Mouse (Mus musculus) testis, postnatal 10 days (tissue): ENCODE measurements at regions not wholly inside any gene's neighbourhood (a gene's known extent, or its start where the extent isn't known, plus 50 kb on each side); places are given as distances from the start of the nearest gene placed in this dataset.

Experiments used
- DNase-seq: peaks from one replicate; pipeline ENCODE4 v3.0.0; 2021; ENCODE audit warnings: low spot score

- peak; percentile 18 for DNase-seq
Measured at GRCm38 (mm10) chr1:119364901-119365300, 57.1 kb downstream of the Inhbb start.

- DNase-seq = no peak
Measured at GRCm38 (mm10) chr1:119358096-119358495, 64.0 kb downstream of the Inhbb start.

DNA sequence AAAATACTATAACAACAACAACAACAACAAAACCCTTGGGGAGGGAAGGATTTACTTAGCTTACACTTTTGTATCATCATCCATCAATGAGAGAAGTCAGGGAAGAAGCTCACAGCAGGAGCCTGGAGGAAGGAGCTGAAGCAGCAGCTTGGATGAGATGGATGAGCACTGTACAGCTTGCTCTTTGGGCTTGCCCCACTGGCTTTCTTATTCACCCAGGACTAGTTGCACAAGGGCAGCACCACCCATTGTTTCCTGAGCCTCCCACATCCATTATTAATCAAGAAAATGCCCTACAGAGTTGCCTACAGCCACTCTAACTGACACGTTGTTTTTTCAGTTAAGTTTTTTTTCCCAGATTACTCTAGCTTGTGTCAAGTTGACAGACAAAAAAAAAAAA, 65.1 kb downstream of the Inhbb start:
- DNase-seq = no peak

DNA sequence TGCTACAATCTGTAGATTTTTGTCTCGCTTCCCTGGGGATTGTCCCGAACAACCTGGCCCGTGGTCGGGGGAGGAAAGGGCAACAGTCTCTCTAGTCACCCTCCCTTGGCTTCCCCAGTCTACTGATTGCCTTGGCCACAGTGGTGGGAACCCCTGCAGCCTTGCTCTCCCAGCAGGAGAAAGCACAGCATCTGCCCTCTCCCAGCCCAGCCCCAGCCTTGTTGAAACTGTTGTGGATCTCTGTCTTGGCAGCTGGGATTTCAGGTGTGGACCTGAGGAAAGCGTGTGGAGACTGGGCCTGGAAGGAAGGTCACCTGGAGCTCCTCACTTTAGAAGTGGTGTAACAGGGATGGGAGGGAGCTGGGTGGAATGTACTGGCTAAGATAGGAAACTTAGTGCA, 66.6 kb downstream of the Inhbb start:
- no peak for DNase-seq

- no peak for DNase-seq
Measured at GRCm38 (mm10) chr1:119351567-119351966, 70.5 kb downstream of the Inhbb start.

DNA sequence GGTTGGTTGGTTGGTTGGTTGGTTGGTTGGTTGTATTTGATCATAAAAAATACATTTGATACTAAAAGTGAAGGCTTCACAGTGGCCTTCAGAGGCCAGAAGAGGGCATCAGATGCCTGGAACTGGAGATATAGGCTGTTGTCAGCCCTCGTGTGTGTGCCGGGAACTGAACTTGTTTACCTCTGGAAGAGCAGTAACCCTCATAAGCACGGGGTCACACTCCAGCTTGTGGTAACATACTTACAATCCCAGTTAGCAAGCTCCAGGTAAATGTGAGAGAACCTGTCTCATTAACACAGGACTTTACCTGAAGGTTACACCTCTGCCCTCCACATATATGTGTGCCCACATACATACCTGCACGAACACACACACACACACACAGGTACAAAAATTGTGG, 71.2 kb downstream of the Inhbb start:
- DNase-seq = no peak

DNA sequence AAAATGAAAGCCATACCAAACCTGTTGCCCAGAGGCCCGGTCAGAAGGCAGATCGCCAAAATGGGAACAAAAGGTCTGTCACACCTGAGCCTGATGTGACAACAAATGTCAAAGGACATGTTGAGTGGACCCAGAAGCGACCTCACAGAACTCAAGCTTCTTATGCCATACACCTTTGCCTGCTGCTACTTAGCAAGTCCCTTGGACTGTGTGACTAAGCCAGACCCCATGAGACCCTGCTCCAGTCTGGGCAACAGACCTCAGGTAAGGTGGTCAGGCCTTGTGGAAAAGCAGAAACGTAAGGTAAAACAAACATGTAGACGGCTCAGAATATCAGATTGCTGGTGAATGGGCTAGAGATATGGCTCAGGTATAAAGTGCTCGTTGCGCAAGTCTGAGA, 71.8 kb downstream of the Inhbb start:
- DNase-seq = no peak

- DNase-seq = no peak
Measured at GRCm38 (mm10) chr1:119348456-119349208, 73.4 kb downstream of the Inhbb start.

DNA sequence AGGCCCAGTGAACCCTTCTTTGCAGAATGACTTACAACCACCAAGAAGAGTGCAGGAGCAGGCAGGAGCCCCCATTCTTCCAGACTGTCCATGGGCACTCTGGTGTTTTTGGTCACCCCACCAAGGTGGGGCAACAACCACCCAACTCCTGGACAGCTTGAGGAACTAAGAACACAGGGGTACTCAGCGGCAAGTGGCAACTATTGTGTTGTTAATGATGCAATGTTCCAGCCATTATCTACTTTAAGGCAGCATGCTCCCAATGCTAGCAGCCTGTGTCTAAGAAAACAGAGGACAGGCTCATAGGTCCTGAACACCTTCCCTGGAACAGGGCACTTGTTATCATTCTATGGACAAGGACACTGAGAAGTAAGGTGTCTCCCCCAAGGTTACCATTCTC, 74.3 kb downstream of the Inhbb start:
- no peak for DNase-seq

GRCm38 (mm10) chr1:119346634-119347155, 75.4 kb downstream of the Inhbb start:
- no peak for DNase-seq

DNA sequence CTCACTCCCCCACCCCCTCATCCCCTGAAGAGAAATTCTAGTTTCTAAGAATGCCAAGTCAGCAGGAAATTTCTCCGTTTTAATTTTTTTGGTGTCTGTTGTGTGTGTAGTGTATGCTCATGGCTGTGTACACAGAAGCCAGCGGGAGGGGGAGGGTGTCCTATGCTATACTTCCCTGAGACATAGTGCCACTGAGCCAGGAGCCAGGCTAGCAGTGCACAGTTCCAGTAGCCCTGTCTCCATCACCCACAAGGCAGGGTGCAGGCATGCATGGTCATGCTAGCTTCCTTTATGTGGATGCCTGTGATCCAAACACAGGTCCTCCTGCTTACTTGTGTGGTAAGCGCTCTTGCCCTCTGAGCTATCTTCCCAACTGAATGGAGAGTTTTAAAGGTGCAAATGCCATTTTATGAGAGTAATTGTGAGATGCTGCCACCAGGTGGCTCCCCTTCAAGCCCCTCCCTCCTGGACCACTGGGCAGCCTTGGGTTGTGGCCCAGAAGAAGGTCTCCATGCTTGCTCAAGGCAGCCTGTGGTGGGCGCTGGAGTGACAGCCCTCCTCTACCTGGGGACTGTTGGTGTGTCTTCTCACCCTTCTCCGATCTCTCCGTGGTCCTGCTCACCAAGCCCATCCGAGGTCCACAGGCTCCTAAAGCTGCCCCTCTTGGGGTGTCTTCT, 76.8 kb downstream of the Inhbb start:
- DNase-seq = peak; percentile 55

DNA sequence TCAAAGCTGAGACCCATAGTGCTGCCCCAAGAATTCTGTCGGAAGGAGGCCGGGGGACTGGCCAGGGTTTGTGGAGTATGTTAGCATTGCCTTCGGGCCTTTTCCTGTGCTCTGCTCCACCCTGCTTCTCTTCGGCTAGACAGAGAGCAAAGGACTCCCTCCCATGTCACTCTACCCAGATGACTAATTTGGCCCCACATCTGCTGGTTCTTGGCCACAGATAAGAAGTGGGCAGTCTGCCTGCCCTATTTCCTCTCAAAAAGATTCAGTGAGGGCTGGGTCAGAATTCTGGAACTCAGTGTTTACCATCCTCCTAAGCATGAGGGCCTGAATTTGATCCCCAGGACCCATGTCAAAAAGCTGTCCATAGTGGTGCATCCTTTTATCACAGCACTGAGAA, 78.0 kb downstream of the Inhbb start:
- DNase-seq = no peak

GRCm38 (mm10) chr1:119335171-119335570, 86.9 kb downstream of the Inhbb start:
- no peak for DNase-seq

DNA sequence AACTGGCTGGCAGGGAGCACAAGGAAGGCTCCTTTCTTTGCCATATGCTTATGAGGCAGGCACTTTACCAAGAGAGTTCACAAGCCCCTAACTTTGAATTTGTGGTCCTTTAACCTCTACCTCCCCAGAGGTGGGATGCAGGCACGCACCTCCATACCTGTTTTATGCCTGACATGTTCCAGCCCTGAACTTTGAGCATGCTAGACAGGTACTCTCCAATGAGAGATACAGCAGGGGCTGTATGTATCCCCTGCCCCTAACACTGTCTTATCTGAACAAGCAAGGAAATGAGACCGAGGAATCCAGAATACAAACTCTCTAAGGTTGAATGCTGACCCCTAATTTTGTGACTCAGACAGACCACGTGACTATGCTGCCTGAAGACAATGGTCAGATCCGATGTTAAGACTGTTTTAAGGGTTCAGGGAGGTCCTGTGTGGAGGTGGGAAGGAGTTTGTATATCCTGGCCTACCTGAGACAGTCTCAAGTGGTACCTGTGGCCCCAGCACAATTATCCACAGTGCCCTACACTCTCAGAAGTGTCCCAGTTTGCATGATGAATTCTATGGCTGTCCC, 91.2 kb downstream of the Inhbb start:
- DNase-seq = no peak

DNA sequence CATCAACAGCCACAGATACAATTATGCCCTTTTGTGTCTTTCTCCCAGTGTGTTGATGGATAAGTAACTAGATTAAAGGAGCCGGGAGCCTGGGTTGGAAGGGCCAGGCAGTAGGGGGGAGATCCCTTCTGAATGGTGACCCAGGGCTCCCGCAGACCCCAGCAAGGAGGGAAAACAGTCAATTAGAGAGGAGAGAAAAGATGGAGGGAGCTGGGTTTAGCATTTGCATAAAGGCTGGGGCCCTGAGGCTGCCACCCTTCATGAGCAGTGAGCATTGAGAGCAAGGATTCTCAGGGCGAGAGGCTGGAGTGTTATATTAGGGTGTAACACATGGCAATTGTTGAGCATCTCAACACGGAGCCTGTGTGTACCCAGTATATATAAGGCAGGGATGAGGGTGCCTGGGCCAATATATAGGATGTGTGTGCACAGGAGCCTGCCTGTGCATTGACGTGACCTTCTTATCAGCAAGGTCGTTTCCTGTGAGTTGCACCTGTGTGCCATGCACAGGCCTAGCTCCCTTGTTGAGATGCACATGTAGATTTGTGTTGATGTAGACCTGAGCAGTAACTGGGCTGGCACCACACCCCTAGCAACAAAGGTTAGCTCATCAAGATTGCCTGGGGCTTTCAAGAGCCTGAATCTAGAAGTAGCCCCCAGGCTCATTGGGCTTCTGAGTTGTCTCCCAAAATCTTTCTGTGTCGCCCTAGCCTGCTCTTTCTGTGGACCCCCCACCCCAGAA, 92.2 kb downstream of the Inhbb start:
- no peak for DNase-seq

- DNase-seq = no peak
Measured at GRCm38 (mm10) chr1:119328921-119329692, 92.9 kb downstream of the Inhbb start.

GRCm38 (mm10) chr1:119324551-119324950, 97.5 kb downstream of the Inhbb start:
- no peak for DNase-seq

DNA sequence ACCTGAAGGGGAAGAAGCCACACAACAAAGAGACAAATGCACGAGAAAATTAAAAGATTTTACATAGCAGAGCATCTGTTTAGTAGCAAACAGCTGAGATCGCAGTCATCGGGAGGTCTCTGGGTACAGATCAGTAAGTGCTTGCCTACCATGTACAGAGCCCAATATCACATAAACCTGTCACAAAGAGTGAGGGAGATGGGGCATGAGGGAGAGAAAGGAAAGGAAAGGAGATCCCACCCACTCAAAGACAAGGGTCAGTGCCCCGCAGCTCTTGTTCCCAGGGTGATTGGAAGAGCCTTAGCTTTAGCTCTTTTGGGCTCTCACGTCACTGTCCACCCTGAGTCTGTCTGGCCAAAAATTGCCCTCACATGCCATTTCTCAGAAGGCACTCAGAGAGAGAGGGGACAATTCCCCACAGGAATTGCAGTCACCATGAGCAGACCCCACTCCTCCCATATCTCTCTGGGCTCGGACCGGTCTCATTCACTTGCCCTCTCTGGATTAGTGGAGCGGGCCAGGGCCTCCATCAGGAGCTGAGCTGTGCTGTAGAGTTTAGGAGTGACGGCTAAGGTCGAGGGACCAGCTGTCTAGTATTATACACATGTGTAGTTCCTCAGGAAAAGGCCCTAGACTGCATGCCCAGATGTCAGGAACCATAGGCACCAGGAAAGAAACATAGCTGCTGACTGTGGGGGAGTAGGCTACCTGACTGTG, 99.6 kb downstream of the Inhbb start:
- DNase-seq = no peak

DNA sequence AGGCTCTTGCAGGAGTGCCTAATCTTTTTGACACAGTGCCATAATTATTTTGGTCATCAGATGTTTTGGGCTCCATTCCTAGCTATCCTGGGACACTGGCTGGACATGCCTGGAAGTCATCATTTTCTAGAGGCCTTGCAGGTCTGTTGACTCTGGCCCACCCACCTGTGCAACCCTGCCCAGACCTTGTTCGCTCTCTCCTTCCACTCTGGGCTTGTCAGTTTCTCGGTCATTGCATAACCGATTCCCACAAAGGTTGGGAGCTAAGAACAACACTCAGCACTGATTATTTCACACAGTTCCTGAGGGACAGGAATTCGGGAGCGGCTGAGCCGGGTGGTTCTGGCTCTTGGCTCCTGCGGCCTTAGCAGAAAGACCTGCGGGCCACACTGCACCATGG, 100.2 kb downstream of the Inhbb start:
- DNase-seq = no peak

DNA sequence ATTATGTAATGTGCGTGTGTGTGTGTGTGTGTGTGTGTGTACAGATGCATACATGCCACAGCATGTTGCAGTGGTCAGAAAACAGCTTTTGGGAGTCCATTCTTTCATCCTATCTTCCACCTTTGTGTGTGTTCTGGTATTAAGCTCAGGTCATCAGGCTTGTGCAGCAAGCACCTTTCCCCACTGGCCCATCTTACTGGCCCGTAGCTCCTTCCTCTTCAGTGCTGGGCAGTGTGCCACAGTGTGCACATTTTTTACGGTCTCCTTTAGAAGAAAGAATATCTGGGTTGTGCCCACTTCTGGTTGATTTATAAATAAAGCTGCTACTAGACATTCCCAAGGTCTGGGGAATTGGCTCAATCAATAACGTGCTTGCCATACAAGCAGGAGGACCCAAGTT, 105.0 kb downstream of the Inhbb start:
- DNase-seq = no peak

DNA sequence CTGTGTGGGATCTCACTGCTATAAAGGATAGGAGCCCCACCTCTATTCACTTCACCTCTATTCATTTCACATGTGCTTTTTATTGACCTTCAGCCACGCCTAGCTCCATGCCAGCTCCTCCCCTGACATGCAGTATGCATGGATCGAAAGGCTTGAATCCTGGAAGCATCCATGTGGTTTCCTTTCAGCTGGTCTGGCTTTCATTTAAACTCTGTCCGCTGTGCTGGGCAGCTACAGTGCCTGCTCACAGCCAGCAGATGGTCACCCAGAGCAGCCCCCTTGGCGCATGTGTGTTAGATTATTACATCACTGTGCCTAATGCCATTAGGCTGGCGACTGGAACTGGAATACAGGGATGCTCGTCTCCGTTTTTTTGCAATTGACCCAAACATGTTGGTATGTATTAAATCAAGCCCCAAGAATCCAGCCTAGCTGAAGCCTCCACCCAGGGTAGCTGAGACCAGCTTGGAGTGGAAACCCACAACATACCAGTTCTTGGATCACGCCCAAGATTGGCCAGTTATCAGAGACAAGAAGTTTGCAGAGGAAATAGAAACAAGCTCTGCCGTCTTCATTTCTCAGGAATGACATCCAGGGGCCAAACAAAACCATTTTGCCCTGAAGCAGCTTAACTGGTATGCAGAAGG, 113.2 kb downstream of the Inhbb start:
- no peak for DNase-seq
